Mouse (Mus musculus): ENCODE measurements at regions not wholly inside any gene's neighbourhood (a gene's known extent, or its start where the extent isn't known, plus 50 kb on each side); places are given as distances from the start of the nearest gene placed in this dataset.
A peak's percentile ranks its signal among the peaks of the same experiment; 100 is the strongest.

GRCm38 (mm10) chr1:23272077-23272476, 125.5 kb downstream of the Ogfrl1 start:
- Histone ChIP-seq H3K27ac (ENCODE audit: insufficient read depth, low read depth, low read length) (peak overlapping the region; percentile 98), H3K4me3 (ENCODE audit: insufficient read depth, low read depth, low read length) (peak overlapping the region; percentile 66), H3K27me3 (replicated peaks; ENCODE audit: control insufficient read depth, insufficient read depth, low read length) (no peaks in the 10 kb centered on the region), H3K4me1 (ENCODE audit: control insufficient read depth, insufficient read depth, low read length) (peaks cover 24% of the 10 kb centered on the region), H3K36me3 (ENCODE audit: control insufficient read depth, insufficient read depth, low read length) (peaks cover 2% of the 10 kb centered on the region; the same call in 1 of the 2 replicates)
- TF ChIP-seq POLR2A (IDR thresholded peaks at IDR 0.05; ENCODE audit: low read depth, low read length), result no peak
- WGBS, result 19% methylated on average over 6 of the region's 6 CpGs
- DNase-seq, result no peak

- H3K36me3 ChIP-seq (ENCODE audit: control insufficient read depth, insufficient read depth, low read length), result peaks cover 2% of the 10 kb centered on the region; the same call in 1 of the 2 replicates
- 6% methylated on average over 6 of the region's 6 CpGs for WGBS
- TF ChIP-seq CTCF (conservative IDR thresholded peaks at IDR 0.05; ENCODE audit: insufficient read depth, insufficient read length, low read depth, low read length), result no peak
- no peak for TF ChIP-seq POLR2A (IDR thresholded peaks at IDR 0.05; ENCODE audit: low read depth, low read length)
- peak overlapping the region; percentile 41 for H3K4me3 ChIP-seq (ENCODE audit: insufficient read depth, low read depth, low read length)
- peak; percentile 85 for DNase-seq
- H3K27me3 ChIP-seq (replicated peaks; ENCODE audit: control insufficient read depth, insufficient read depth, low read length), result no peaks in the 10 kb centered on the region
- peak overlapping the region; percentile 96 for H3K27ac ChIP-seq (ENCODE audit: insufficient read depth, low read depth, low read length)
- H3K4me1 ChIP-seq (ENCODE audit: control insufficient read depth, insufficient read depth, low read length), result peaks cover 21% of the 10 kb centered on the region
Observed at GRCm38 (mm10) chr1:23270910-23271822, 126.4 kb downstream of the Ogfrl1 start.

- H3K27ac ChIP-seq (ENCODE audit: insufficient read depth, low read depth, low read length), result 0 out of 2 replicates have a peak overlapping the region, but pooled peaks have one; percentile 47
- peak; percentile 71 for DNase-seq
Observed at GRCm38 (mm10) chr1:23268062-23268461, 129.5 kb downstream of the Ogfrl1 start.

GRCm38 (mm10) chr1:23265556-23266232, 131.9 kb downstream of the Ogfrl1 start:
- DNase-seq, result peak; percentile 83

More at GRCm38 (mm10) chr1:23268062-23268461, 129.5 kb downstream of the Ogfrl1 start:
- Histone ChIP-seq H3K4me1 (ENCODE audit: control insufficient read depth, insufficient read depth, low read length) (peaks cover 30% of the 10 kb centered on the region), H3K36me3 (ENCODE audit: control insufficient read depth, insufficient read depth, low read length) (no peaks in the 10 kb centered on the region; the same call in 1 of the 2 replicates), H3K4me3 (ENCODE audit: insufficient read depth, low read depth, low read length) (no peak overlapping the region), H3K27me3 (replicated peaks; ENCODE audit: control insufficient read depth, insufficient read depth, low read length) (no peaks in the 10 kb centered on the region)
- TF ChIP-seq POLR2A (IDR thresholded peaks at IDR 0.05; ENCODE audit: low read depth, low read length) (no peak), CTCF (conservative IDR thresholded peaks at IDR 0.05; ENCODE audit: insufficient read depth, insufficient read length, low read depth, low read length) (no peak)

GRCm38 (mm10) chr1:23264251-23264650, 133.3 kb downstream of the Ogfrl1 start:
- TF ChIP-seq POLR2A (IDR thresholded peaks at IDR 0.05; ENCODE audit: low read depth, low read length), result no peak
- no peak for TF ChIP-seq CTCF (conservative IDR thresholded peaks at IDR 0.05; ENCODE audit: insufficient read depth, insufficient read length, low read depth, low read length)
- Histone ChIP-seq H3K36me3 (ENCODE audit: control insufficient read depth, insufficient read depth, low read length) (no peaks in the 10 kb centered on the region; the same call in 1 of the 2 replicates), H3K27ac (ENCODE audit: insufficient read depth, low read depth, low read length) (peak overlapping the region; percentile 90), H3K4me3 (ENCODE audit: insufficient read depth, low read depth, low read length) (no peak overlapping the region), H3K4me1 (ENCODE audit: control insufficient read depth, insufficient read depth, low read length) (peaks cover 27% of the 10 kb centered on the region), H3K27me3 (replicated peaks; ENCODE audit: control insufficient read depth, insufficient read depth, low read length) (no peaks in the 10 kb centered on the region)
- no peak for DNase-seq
- WGBS, result 27% methylated on average over 3 of the region's 3 CpGs

More at GRCm38 (mm10) chr1:23265556-23266232, 131.9 kb downstream of the Ogfrl1 start:
- WGBS, result 41% methylated on average over 3 of the region's 3 CpGs
- no peaks in the 10 kb centered on the region for H3K27me3 ChIP-seq (replicated peaks; ENCODE audit: control insufficient read depth, insufficient read depth, low read length)
- TF ChIP-seq POLR2A (IDR thresholded peaks at IDR 0.05; ENCODE audit: low read depth, low read length), result no peak
- TF ChIP-seq CTCF (conservative IDR thresholded peaks at IDR 0.05; ENCODE audit: insufficient read depth, insufficient read length, low read depth, low read length), result no peak
- H3K36me3 ChIP-seq (ENCODE audit: control insufficient read depth, insufficient read depth, low read length), result no peaks in the 10 kb centered on the region; the same call in 1 of the 2 replicates
- H3K27ac ChIP-seq (ENCODE audit: insufficient read depth, low read depth, low read length), result peak overlapping the region; percentile 58
- peaks cover 24% of the 10 kb centered on the region for H3K4me1 ChIP-seq (ENCODE audit: control insufficient read depth, insufficient read depth, low read length)
- H3K4me3 ChIP-seq (ENCODE audit: insufficient read depth, low read depth, low read length), result no peak overlapping the region

GRCm38 (mm10) chr1:23263798-23264197, 133.8 kb downstream of the Ogfrl1 start:
- H3K4me3 ChIP-seq (ENCODE audit: insufficient read depth, low read depth, low read length), result no peak overlapping the region
- WGBS, result 14% methylated on average over 4 of the region's 4 CpGs
- H3K27ac ChIP-seq (ENCODE audit: insufficient read depth, low read depth, low read length), result peak overlapping the region; percentile 90
- no peaks in the 10 kb centered on the region; the same call in 1 of the 2 replicates for H3K36me3 ChIP-seq (ENCODE audit: control insufficient read depth, insufficient read depth, low read length)
- H3K4me1 ChIP-seq (ENCODE audit: control insufficient read depth, insufficient read depth, low read length), result peaks cover 29% of the 10 kb centered on the region
- H3K27me3 ChIP-seq (replicated peaks; ENCODE audit: control insufficient read depth, insufficient read depth, low read length), result no peaks in the 10 kb centered on the region
- DNase-seq, result peak; percentile 42
- TF ChIP-seq POLR2A (IDR thresholded peaks at IDR 0.05; ENCODE audit: low read depth, low read length) (no peak), CTCF (conservative IDR thresholded peaks at IDR 0.05; ENCODE audit: insufficient read depth, insufficient read length, low read depth, low read length) (no peak)

- Histone ChIP-seq H3K4me3 (ENCODE audit: insufficient read depth, low read depth, low read length) (no peak overlapping the region), H3K27ac (ENCODE audit: insufficient read depth, low read depth, low read length) (peak overlapping the region; percentile 50; the same call in 1 of the 2 replicates), H3K4me1 (ENCODE audit: control insufficient read depth, insufficient read depth, low read length) (peaks cover 26% of the 10 kb centered on the region), H3K36me3 (ENCODE audit: control insufficient read depth, insufficient read depth, low read length) (no peaks in the 10 kb centered on the region; the same call in 1 of the 2 replicates), H3K27me3 (replicated peaks; ENCODE audit: control insufficient read depth, insufficient read depth, low read length) (no peaks in the 10 kb centered on the region)
- 27% methylated on average over 3 of the region's 3 CpGs for WGBS
- peak; percentile 74 for DNase-seq
- TF ChIP-seq CTCF (conservative IDR thresholded peaks at IDR 0.05; ENCODE audit: insufficient read depth, insufficient read length, low read depth, low read length) (no peak), POLR2A (IDR thresholded peaks at IDR 0.05; ENCODE audit: low read depth, low read length) (no peak)
Observed at GRCm38 (mm10) chr1:23261652-23262051, 135.9 kb downstream of the Ogfrl1 start.

All from kidney, adult 2 months (tissue).